Mouse (Mus musculus): ENCODE measurements around the gene Gm11554.

DNA sequence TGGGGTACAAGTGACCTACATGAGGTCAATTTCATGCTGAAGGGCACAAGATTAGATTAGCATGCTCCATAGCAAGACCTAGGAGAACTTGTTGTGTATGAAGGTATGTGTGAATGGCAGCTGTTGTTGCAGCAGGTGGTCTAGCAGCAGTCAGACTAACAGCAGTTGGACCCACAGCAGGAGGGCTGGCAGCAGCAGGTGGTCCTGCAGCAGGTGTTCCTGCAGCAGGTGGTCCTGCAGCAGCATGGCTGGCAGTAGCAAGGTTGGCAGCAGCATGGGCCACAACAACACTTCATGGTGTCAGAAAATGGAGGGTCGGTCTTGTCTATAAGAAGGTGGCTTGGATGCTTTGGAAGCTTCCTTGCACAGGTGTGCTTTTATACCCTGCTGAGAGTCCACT, 45.4 kb downstream of the Gm11554 start:
- TF ChIP-seq EP300 (IDR thresholded peaks at IDR 0.05; ENCODE audit: low read depth) (no peak), CTCF (IDR thresholded peaks at IDR 0.05; ENCODE audit: low read depth) (no peak)
